Mouse (Mus musculus) kidney, adult 2 months (tissue): ENCODE results near the gene Prpsap2.

Source experiments
- CTCF ChIP-seq: fragments of 200-500 bp; conservative IDR thresholded peaks from 2 replicates; pipeline ENCODE4 v1.5.1; 2011; ENCODE audit warnings: low read depth, mild to moderate bottlenecking, control low read depth, low read length, moderate library complexity, mixed read lengths; ENCODE audit not compliant: insufficient read depth, insufficient read length
- POLR2A ChIP-seq: fragments of 200-500 bp; IDR thresholded peaks from one replicate; pipeline ENCODE4 v1.6.1; 2011; ENCODE audit warnings: low read depth, low read length, control low read depth

- TF ChIP-seq CTCF (no peak), POLR2A (no peak)
Observed at GRCm38 (mm10) chr11:61685119-61685725, 76.7 kb downstream of the Prpsap2 start.
